Mouse (Mus musculus): ENCODE measurements around the gene Ephb6. TPM values are rescaled to one million over a fixed set of nuclear protein-coding genes. Genes with fewer than 3 reads are reported as not detected.

Ephb6 gene
- total RNA-seq, 2 experiments from 2014 or later, result 0.76 to 0.91 TPM

Other genes starting within 250 kb of the Ephb6 start
- gene Prss3, start 227.8 kb upstream of the Ephb6 start, total RNA-seq (2021), result not detected
- not detected for gene Gm5771, start 213.1 kb upstream of the Ephb6 start, total RNA-seq (2021)
- not detected for gene Gm10334, start 159.3 kb upstream of the Ephb6 start, total RNA-seq (2021)
- gene Prss1, start 146.6 kb upstream of the Ephb6 start, total RNA-seq (2021), result not detected
- not detected for gene Prss2, start 83.7 kb upstream of the Ephb6 start, total RNA-seq (2021)
- gene Trpv6, start 30.9 kb downstream of the Ephb6 start, total RNA-seq (2021), result not detected
- not detected for gene Trpv5, start 75.3 kb downstream of the Ephb6 start, total RNA-seq (2021)
- not detected for gene Llcfc1, start 78.9 kb downstream of the Ephb6 start, total RNA-seq (2021)
- gene Kel, start 98.9 kb downstream of the Ephb6 start, total RNA-seq (2021), result not detected
- gene Olfr459, start 169.7 kb downstream of the Ephb6 start, total RNA-seq (2021), result not detected
- gene Pip, start 242.1 kb downstream of the Ephb6 start, total RNA-seq (2021), result not detected
- gene Sval2, start 247.5 kb downstream of the Ephb6 start, total RNA-seq (2021), result not detected